Mouse (Mus musculus) C2C12 (cell line): ENCODE results near the gene Rnf149. TPM values are rescaled to one million over a fixed set of nuclear protein-coding genes. Genes with fewer than 3 reads are reported as not detected.
A peak's percentile ranks its signal among the peaks of the same experiment; 100 is the strongest.

Source experiments
- H3K27me3 ChIP-seq: one replicate; pipeline ENCODE4 v1.6.1; 2011; ENCODE audit not compliant: control insufficient read depth, insufficient read depth, insufficient read length
- H3K36me3 ChIP-seq: one replicate; pipeline ENCODE4 v1.6.1; 2011; ENCODE audit not compliant: control insufficient read depth, insufficient read depth
- H3K4me3 ChIP-seq: one replicate; pipeline ENCODE4 v1.5.1; 2011; ENCODE audit warnings: mild to moderate bottlenecking, control low read depth; ENCODE audit not compliant: poor library complexity, insufficient read depth, severe bottlenecking
- H3K79me2 ChIP-seq: one replicate; pipeline ENCODE4 v1.6.1; 2011; ENCODE audit not compliant: control insufficient read depth, insufficient read depth
- H3K79me3 ChIP-seq: one replicate; pipeline ENCODE4 v1.6.1; 2011; ENCODE audit warnings: low read depth, control low read depth
- H3ac ChIP-seq: one replicate; pipeline ENCODE3; 2011; ENCODE audit warnings: low read depth; ENCODE audit not compliant: control insufficient read depth, insufficient read length
- CEBPB ChIP-seq: IDR thresholded peaks from one replicate; pipeline ENCODE4 v1.6.1; 2011; ENCODE audit warnings: low read depth, mild to moderate bottlenecking, control low read depth, moderate library complexity
- CTCF ChIP-seq: IDR thresholded peaks from one replicate; pipeline ENCODE4 v1.5.1; 2011; ENCODE audit not compliant: control insufficient read depth, insufficient read depth, insufficient read length
- FOSL1 ChIP-seq: IDR thresholded peaks from one replicate; pipeline ENCODE4 v1.8.0; 2011; ENCODE audit warnings: mild to moderate bottlenecking, low read length; ENCODE audit not compliant: poor library complexity, insufficient read depth, severe bottlenecking
- MAX ChIP-seq: IDR thresholded peaks from one replicate; pipeline ENCODE4 v1.6.1; 2011; ENCODE audit warnings: mild to moderate bottlenecking, control low read depth
- MYOD1 ChIP-seq: IDR thresholded peaks from one replicate; pipeline ENCODE4 v1.6.1; 2011; ENCODE audit warnings: low read depth; ENCODE audit not compliant: control insufficient read depth, insufficient read length
- MYOG ChIP-seq: IDR thresholded peaks from one replicate; pipeline ENCODE4 v1.6.1; 2011; ENCODE audit not compliant: control insufficient read depth, insufficient read length; ENCODE audit errors: extremely low read depth
- USF1 ChIP-seq: IDR thresholded peaks from one replicate; pipeline ENCODE4 v1.6.1; 2011; ENCODE audit warnings: low read depth, mild to moderate bottlenecking, control low read depth, moderate library complexity
- polyA plus RNA-seq: library from polyadenylated mRNA; unstranded; fragments of >200 nt; fragmentation: generic; extraction: Trizol; gene quantifications from one replicate; pipeline ENCODE4 v1.2.1, GENCODE M21; 2012; ENCODE audit warnings: missing spikeins

The Rnf149 gene
- polyA plus RNA-seq, 1 experiment, result 23.0 TPM

DNA sequence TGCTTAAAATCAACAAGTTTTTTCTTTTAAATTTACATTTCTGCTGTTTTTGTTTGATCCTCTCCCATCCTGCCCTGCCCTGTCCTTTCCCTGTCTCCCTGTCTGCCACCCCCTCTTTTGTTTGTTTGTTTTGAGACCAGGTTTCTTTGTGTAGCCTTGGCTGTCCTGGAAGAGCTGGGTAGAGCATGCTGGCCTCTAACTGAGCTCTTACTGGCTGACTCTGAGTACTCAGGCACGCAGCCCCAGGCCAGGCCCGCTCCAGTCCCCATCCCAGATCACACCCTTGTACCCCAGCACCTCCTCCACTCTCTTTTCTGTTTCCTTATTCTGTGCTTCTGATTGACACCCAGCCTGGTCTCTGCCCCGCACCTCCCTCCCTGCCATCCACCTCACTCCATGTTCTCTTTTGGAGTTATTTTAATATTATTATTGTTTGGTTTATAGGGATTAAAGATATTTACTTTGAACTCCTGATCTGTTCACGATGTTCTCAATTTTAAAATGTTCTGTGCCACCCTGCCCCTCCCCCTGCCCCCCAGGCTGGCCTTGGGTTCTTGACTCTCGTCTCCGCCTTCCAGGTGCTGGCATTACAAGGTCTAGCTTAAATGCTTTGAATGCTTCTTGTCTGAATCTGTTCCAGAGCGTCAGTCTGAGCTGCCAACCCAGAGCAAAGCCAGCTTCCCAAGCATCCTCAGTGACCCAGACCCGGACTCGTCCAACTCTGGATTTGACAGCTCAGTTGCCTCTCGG lies 39.4 kb downstream of the Rnf149 start:
- Histone ChIP-seq H3K27me3 (no peaks in the 10 kb centered on the region), H3K79me3 (peaks cover 23% of the 10 kb centered on the region), H3ac (no peak overlapping the region), H3K4me3 (no peak overlapping the region), H3K36me3 (peaks cover 49% of the 10 kb centered on the region), H3K79me2 (peaks cover 36% of the 10 kb centered on the region)
- TF ChIP-seq CEBPB (no peak), MAX (no peak), MYOD1 (no peak), CTCF (no peak), FOSL1 (no peak)

GRCm38 (mm10) chr1:39536701-39537100 lies 40.5 kb downstream of the Rnf149 start:
- peaks cover 36% of the 10 kb centered on the region for H3K79me2 ChIP-seq
- H3ac ChIP-seq, result peak overlapping the region; percentile 52
- H3K79me3 ChIP-seq, result peaks cover 23% of the 10 kb centered on the region
- TF ChIP-seq CTCF (no peak), FOSL1 (no peak), CEBPB (no peak)
- H3K36me3 ChIP-seq, result peaks cover 38% of the 10 kb centered on the region
- H3K27me3 ChIP-seq, result no peaks in the 10 kb centered on the region
- peak overlapping the region; percentile 89 for H3K4me3 ChIP-seq

DNA sequence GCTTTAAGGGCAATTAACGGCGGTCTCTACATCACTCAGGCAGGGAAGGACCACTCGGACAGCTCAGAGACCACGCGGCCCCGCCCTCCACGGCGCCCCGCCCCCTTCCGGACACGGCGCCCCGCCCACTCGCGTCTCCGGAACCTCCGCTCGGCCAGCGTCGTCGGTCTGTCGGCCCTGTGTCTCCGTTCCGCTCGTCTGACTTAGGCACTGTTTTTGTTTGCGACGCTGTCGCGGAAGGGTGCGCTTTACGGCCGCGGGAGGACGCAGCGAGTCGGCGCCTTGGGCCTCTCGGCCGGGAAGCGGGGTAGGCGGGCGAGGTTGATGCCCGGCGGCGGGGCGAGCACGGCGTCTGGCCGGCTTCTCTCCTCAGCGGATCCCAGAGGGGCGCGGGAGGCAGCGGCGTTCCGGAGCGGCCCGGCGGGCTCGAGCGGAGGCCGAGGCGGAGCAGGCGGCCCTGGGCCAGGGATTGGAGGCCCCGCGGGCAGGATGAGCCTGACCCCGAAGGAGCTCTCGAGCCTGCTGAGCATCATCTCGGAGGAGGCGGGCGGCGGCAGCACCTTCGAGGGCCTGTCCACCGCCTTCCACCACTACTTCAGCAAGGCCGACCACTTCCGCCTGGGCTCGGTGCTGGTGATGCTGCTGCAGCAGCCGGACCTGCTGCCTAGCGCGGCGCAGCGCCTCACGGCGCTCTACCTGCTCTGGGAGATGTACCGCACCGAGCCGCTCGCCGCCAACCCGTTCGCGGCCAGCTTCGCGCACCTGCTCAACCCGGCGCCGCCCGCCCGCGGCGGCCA lies 41.5 kb downstream of the Rnf149 start:
- Histone ChIP-seq H3K27me3 (no peaks in the 10 kb centered on the region), H3K79me2 (peaks cover 36% of the 10 kb centered on the region), H3K79me3 (peaks cover 23% of the 10 kb centered on the region), H3ac (peak overlapping the region; percentile 99), H3K36me3 (peaks cover 31% of the 10 kb centered on the region), H3K4me3 (peak overlapping the region; percentile 89)
- peak; percentile 9 for TF ChIP-seq MAX
- TF ChIP-seq MYOD1, result no peak

DNA sequence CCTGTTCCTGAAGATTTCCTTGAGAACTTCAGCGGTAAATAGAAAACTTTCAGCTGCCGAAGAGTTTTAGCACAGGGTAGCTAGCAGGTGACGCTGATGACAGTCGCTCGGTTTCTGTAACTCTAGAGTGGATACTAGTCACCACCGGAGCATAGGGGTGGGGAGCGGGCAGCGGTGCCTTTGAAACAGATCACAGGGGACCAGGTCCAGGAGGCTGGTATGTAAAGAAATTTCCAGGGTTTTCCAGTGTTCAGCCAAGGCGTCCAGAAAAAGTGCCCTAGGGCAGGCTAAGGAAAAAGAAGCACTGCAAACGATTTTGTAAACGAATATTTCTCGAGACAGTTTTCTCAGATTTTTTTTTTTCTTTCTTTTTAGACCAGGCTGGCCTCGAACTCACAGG lies 42.4 kb downstream of the Rnf149 start, which contains the start of gene Cnot11:
TSS of gene Cnot11 (plus strand) at position 162 of the 400 bp plus-strand sequence.
- Histone ChIP-seq H3K79me2 (peaks cover 36% of the 10 kb centered on the region), H3K79me3 (peaks cover 23% of the 10 kb centered on the region), H3K4me3 (peak within 1 kb of the TSS; percentile 89), H3K27me3 (no peaks in the 10 kb centered on the region), H3K36me3 (peaks cover 23% of the 10 kb centered on the region), H3ac (peak within 1 kb of the TSS; percentile 99)
- no peak for TF ChIP-seq MYOD1
- no peak for TF ChIP-seq FOSL1
- TF ChIP-seq MYOG, result no peak
- TF ChIP-seq CEBPB, result no peak
- no peak for TF ChIP-seq USF1

DNA sequence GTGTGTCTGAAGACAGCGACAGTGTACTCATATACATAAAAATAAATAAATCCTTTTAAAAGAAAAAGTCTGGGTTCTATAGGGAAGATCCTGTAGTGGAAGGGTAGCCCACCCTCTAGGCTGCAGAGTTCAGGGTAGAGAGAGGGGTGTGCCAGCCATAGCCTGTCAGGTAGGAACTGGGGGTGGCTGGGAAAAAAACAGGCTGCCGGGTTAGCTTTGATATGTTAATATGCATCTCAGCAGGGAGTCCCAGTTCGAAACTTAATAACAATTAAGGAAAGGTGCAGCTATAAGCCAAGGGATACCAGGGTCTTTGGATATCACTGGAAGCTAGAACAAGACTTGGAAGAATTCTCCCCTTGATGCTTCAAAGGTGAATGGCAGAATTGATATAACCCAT lies 43.3 kb downstream of the Rnf149 start:
- peaks cover 32% of the 10 kb centered on the region for H3K79me2 ChIP-seq
- H3ac ChIP-seq, result no peak overlapping the region
- H3K27me3 ChIP-seq, result no peaks in the 10 kb centered on the region
- peaks cover 13% of the 10 kb centered on the region for H3K36me3 ChIP-seq
- peaks cover 22% of the 10 kb centered on the region for H3K79me3 ChIP-seq
- TF ChIP-seq USF1, result no peak
- H3K4me3 ChIP-seq, result no peak overlapping the region

DNA sequence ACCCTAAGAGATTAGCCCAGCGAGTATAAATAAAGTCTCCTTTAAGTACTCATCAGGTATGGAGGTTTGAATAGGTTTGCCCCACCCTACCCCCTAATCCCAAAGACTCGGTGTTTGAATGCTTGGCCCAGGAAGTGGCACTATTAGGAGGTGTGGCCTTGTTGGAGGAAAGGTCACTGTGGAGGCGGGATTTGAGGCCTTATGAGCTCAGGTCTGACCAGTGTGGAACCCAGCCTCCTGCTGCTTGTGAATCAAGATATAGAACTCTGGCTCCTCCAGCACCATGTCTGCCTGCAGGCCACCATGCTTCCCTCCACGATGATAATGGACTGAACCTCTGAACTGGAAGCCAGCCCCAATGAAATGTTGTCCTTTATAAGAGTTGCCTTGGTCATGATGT lies 46.2 kb downstream of the Rnf149 start:
- H3K79me2 ChIP-seq, result peaks cover 3% of the 10 kb centered on the region
- H3K79me3 ChIP-seq, result peaks cover 2% of the 10 kb centered on the region
- H3ac ChIP-seq, result no peak overlapping the region
- H3K4me3 ChIP-seq, result no peak overlapping the region
- H3K36me3 ChIP-seq, result no peaks in the 10 kb centered on the region
- H3K27me3 ChIP-seq, result no peaks in the 10 kb centered on the region
- no peak for TF ChIP-seq MYOG
- TF ChIP-seq MAX, result no peak
- no peak for TF ChIP-seq FOSL1
- TF ChIP-seq CTCF, result no peak
- no peak for TF ChIP-seq USF1
